Mouse (Mus musculus) neutrophil, adult 83 days (primary cell): ENCODE measurements around the gene Olfr472. TPM values are rescaled to one million over a fixed set of nuclear protein-coding genes. Genes with fewer than 3 reads are reported as not detected.

ENCODE experiments used
- total RNA-seq, 2 experiments: library from RNA; stranded (reverse); gene quantifications; one replicate each; pipeline ENCODE4 v1.2.4; 2023

Gene Olfr472
- total RNA-seq = not detected

GRCm38 (mm10) chr7:107897602-107898001 lies at the start of gene Olfr472:
Olfr472 (plus strand) TSS chr7:107897902.

GRCm38 (mm10) chr7:107930146-107930545 lies 32.4 kb downstream of the Olfr472 start, which contains the start of gene Olfr473:
Olfr473 (plus strand) TSS chr7:107930446.

GRCm38 (mm10) chr7:107954343-107954742 lies 56.6 kb downstream of the Olfr472 start, which contains the start of gene Olfr474:
Olfr474 (plus strand) TSS chr7:107954643.

Other genes starting within 250 kb of the Olfr472 start
- gene Cyb5r2, start 139.9 kb upstream of the Olfr472 start, total RNA-seq = not detected
- not detected for gene Ovch2, start 96.7 kb upstream of the Olfr472 start, total RNA-seq
- not detected for gene Olfr467, start 85.6 kb upstream of the Olfr472 start, total RNA-seq
- not detected for gene Olfr469, start 72.4 kb upstream of the Olfr472 start, total RNA-seq
- not detected for gene Olfr470, start 50.4 kb upstream of the Olfr472 start, total RNA-seq
- not detected for gene Olfr473, start 32.5 kb downstream of the Olfr472 start, total RNA-seq
- gene Olfr474, start 56.7 kb downstream of the Olfr472 start, total RNA-seq = not detected
- not detected for gene Olfr476, start 66.9 kb downstream of the Olfr472 start, total RNA-seq
- gene Olfr477, start 88.8 kb downstream of the Olfr472 start, total RNA-seq = not detected
- gene Olfr478, start 136.1 kb downstream of the Olfr472 start, total RNA-seq = not detected
- gene Olfr479, start 152.8 kb downstream of the Olfr472 start, total RNA-seq = not detected
- not detected for gene Olfr480, start 169.4 kb downstream of the Olfr472 start, total RNA-seq
- gene Olfr481, start 182.0 kb downstream of the Olfr472 start, total RNA-seq = not detected
- 1 to 10 TPM; 1.2 to 1.7 TPM for gene Olfr482, start 199.7 kb downstream of the Olfr472 start, total RNA-seq
- not detected for gene Olfr483, start 202.9 kb downstream of the Olfr472 start, total RNA-seq
- gene Olfr484, start 229.5 kb downstream of the Olfr472 start, total RNA-seq = not detected